Mouse (Mus musculus): ENCODE data around the gene Git2. TPM values are rescaled to one million over a fixed set of nuclear protein-coding genes. Genes with fewer than 3 reads are reported as not detected.
A peak's percentile ranks its signal among the peaks of the same experiment; 100 is the strongest.

Gene Git2
- polyA plus RNA-seq, 1 experiment from 2014 or later, result 49.3 TPM

DNA sequence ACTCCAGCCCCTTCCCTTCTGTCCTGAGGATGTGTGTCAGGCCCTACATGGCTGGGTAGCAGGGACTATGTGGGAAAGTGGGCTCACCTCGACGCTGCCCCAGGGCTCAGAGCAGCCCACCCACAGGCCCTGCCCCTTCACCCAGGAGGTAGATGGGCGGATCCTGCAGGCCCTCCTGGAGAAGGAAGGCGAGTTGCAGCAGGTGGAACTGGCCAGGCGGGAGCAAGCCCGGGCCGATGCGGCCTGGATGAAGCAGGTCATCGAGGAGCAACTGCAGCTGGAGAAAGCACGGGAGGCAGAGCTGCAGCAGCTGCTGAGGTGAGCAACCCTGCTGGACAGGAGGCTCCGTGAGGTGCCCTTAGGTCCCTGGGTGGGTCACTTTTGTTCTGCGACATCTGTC lies 58.0 kb downstream of the Git2 start:
- WGBS, result 89% methylated on average over 12 of the region's 12 CpGs
- H3K4me2 ChIP-seq, result no peak overlapping the region
- H3K9me3 ChIP-seq, result no peaks in the 10 kb centered on the region

DNA sequence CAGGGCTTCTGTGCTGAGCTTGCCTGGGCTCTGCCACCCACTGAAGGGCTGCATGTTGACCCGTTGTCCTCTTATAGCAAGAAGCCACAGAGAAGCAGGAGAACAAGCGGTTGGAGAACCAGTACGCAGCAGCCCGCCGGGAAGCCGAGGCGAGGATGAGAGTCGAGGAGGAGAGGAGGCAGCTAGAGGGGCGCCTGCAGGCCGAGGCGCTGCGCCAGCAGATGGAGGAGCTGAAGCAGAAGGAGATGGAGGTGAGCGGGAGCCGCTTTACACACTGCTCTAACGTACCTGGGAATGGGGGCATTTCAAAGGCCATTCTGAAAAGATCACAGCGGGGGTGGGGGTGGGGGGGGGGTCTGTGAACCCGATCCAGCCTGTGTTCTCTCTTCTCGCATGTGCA lies 60.8 kb downstream of the Git2 start:
- peaks cover 84% of the 10 kb centered on the region for H3K36me3 ChIP-seq
- H3K27ac ChIP-seq, result no peak overlapping the region
- no peaks in the 10 kb centered on the region for H3K9me3 ChIP-seq
- no peak overlapping the region for H3K4me3 ChIP-seq
- WGBS, result 88% methylated on average over 18 of the region's 18 CpGs
- no peak overlapping the region for H3K9ac ChIP-seq
- H3K4me1 ChIP-seq, result no peaks in the 10 kb centered on the region
- H3K4me2 ChIP-seq, result no peak overlapping the region
- no peak for ATAC-seq (ENCODE audit: borderline replicate concordance, extremely low read depth, low FRiP score, low TSS enrichment)
- H3K27me3 ChIP-seq, result no peaks in the 10 kb centered on the region

More for the DNA sequence above, 58.0 kb downstream of the Git2 start:
- Histone ChIP-seq H3K9ac (no peak overlapping the region), H3K36me3 (peaks cover 79% of the 10 kb centered on the region), H3K4me3 (no peak overlapping the region), H3K27ac (no peak overlapping the region), H3K27me3 (no peaks in the 10 kb centered on the region), H3K4me1 (no peaks in the 10 kb centered on the region)
- no peak for ATAC-seq (ENCODE audit: borderline replicate concordance, extremely low read depth, low FRiP score, low TSS enrichment)

DNA sequence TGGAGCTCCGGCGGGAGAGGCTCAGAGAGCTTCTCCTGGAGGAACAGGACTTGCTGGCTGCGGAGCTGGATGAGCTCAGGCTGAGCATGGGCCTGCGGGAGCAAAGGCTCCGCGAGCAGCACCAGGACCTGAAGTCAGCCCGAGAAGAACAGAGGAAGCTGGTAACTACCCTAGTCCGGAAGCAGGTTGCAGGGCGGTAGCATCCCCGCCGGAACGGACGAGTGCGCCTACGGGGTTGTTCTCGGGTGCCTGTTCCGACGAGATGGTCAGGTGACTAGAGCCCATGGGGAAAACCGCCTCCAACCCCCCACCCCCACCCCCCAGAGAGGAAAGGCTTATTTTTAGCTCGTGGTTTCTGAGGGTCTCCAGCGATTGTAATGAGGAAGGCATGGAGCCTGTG lies 66.0 kb downstream of the Git2 start:
- H3K4me1 ChIP-seq, result peaks cover 12% of the 10 kb centered on the region
- no peak for ATAC-seq (ENCODE audit: borderline replicate concordance, extremely low read depth, low FRiP score, low TSS enrichment)
- no peak overlapping the region for H3K9ac ChIP-seq
- 89% methylated on average over 21 of the region's 21 CpGs for WGBS
- no peaks in the 10 kb centered on the region for H3K27me3 ChIP-seq
- no peaks in the 10 kb centered on the region for H3K9me3 ChIP-seq
- peaks cover 37% of the 10 kb centered on the region for H3K36me3 ChIP-seq
- no peak overlapping the region; the same call in 1 of the 2 replicates for H3K4me2 ChIP-seq
- H3K4me3 ChIP-seq, result no peak overlapping the region
- H3K27ac ChIP-seq, result no peak overlapping the region

DNA sequence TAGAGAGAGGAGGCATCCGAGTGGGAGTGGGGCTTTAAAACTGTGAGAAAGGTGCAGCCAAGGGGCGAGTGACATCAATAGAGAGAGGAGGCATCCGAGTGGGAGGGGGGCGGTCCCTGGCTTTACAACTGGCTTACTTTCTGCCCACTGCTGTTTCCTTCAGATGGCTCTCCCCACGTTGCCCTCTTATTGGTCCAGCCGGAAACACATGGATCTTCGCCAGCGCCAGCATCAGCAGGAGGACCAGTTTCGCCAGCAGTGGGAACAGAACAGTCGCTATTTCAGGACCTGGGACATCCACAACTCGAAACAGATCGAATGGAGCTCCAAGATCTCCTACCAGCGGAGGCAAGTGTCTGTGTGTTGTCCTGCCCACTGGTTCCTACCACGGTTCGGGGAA lies 66.8 kb downstream of the Git2 start:
- Histone ChIP-seq H3K27ac (no peak overlapping the region), H3K27me3 (no peaks in the 10 kb centered on the region), H3K9me3 (no peaks in the 10 kb centered on the region), H3K36me3 (peaks cover 29% of the 10 kb centered on the region), H3K4me1 (peaks cover 12% of the 10 kb centered on the region), H3K9ac (peak overlapping the region; percentile 64), H3K4me2 (peak overlapping the region; percentile 77), H3K4me3 (peak overlapping the region; percentile 79)
- 54% methylated on average over 15 of the region's 15 CpGs for WGBS
- ATAC-seq (ENCODE audit: borderline replicate concordance, extremely low read depth, low FRiP score, low TSS enrichment), result no peak

DNA sequence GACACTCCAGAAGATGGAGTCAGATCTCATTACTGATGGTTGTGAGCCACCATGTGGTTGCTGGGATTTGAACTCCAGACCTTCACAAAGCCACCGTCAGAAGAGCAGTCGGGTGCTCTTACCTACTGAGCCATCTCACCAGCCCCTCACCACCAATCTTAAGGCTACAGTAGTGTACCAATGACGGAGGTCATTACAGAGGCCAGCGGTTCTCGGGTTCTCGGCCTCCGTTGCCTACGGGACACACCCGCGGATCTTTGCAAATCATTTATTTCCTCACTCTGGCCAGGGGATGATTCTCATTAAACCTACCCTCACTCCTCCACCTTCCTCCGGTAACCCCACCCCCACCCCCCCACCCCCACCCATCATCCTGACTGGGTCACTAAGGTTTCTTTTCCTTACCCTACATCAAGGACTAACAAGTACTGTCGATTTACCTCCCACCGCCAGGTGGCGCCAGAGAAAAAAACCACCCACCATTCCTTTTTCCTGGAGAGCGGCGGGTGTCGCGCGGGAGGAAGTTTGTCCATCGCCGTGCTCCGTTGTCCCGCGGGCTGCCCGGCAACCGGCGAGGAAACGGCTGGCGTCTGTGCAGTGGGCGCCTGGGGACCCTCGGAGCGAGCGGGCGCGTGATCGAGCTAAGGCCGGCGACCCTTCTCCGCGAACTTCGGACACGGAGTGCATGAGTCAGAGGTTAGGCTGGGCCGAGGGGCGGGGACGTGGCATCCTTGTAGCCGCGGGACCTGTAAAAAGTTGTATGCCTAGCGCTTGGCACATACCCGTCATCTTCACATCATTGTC lies 67.8 kb downstream of the Git2 start, which contains the start of gene Tchp:
TSS of gene Tchp (plus strand) at position 496 of the 804 bp plus-strand sequence.
- Histone ChIP-seq H3K27me3 (no peaks in the 10 kb centered on the region), H3K9me3 (no peaks in the 10 kb centered on the region), H3K9ac (peak within 1 kb of the TSS; percentile 64), H3K4me3 (peak within 1 kb of the TSS; percentile 79), H3K4me2 (peak within 1 kb of the TSS; percentile 77), H3K27ac (no peak within 1 kb of the TSS), H3K36me3 (peaks cover 23% of the 10 kb centered on the region), H3K4me1 (peaks cover 12% of the 10 kb centered on the region)
- WGBS, result 4% methylated on average over 49 of the region's 49 CpGs
- peak; percentile 66; the same call in 1 of the 2 replicates for ATAC-seq (ENCODE audit: borderline replicate concordance, extremely low read depth, low FRiP score, low TSS enrichment)

DNA sequence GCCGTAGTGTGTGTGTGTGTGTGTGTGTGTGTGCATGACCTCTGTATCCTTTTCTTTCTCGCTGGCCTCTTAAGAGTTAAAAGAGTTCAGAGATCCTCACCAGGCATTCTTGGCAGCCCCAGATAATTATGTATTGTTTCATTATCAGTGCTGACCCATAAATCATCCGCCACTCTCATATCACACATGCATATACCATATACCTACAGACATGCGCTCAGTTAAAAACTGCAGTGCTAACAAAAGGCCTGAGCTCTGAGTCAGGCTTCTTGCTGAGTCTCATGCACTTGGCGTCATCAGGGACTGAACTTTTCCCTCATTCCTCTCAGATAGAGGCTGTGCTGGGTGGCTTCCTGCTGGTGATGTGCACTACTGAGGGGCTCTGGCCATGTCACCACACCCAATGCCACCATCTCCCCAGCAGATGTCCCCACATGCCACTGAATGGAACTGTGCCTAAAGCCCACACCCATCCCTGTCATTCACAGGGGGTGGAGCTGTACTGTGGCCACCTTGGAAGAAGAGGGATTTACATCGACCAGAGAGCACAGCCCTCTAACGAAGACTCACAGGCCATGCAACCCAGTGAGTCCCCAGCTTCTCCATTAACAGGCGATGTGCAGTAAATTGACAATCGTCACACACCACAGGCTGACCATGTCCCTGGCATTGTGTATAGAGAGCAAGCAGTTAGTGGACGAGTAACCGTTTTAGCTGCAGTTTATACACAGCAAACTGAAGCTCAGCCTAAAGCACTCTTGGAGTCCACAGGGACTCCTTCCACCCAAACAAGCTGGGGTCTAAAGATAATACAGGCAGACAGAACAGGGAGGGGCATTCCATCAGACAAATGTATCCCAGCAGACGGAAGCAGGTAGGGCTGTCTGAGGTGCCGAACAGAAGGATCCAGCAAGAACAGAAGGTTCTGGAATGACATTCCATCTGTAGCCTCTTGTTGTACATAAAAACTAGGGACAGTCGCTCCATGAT lies 72.6 kb downstream of the Git2 start:
- Histone ChIP-seq H3K4me2 (no peak overlapping the region), H3K4me1 (peaks cover 3% of the 10 kb centered on the region; the same call in 1 of the 2 replicates), H3K9ac (0 out of 2 replicates have a peak overlapping the region, but pooled peaks have one; percentile 22), H3K27me3 (no peaks in the 10 kb centered on the region), H3K36me3 (no peaks in the 10 kb centered on the region), H3K9me3 (no peaks in the 10 kb centered on the region), H3K27ac (no peak overlapping the region), H3K4me3 (no peak overlapping the region)
- 55% methylated on average over 14 of the region's 14 CpGs for WGBS
- ATAC-seq (ENCODE audit: borderline replicate concordance, extremely low read depth, low FRiP score, low TSS enrichment), result peak; percentile 43; the same call in 1 of the 2 replicates

DNA sequence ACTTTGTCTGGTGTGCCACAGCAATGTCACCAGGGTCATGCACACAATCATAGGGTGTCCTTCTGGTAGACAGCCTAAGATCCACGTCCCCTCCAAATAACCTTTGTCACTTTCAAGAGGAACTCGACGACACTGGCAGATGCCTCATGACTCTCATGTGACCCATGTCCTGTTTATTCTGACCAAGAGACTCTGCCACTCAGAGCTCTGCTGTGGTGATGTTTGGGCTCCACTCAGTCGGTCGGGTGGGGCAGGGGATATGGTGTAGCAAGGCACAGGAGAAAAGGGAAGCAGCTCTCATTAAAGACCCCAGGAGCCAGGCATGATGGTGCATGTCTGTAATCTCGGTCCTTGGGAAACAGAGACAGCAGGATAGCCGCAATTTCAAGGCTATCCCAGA lies 76.3 kb downstream of the Git2 start:
- Histone ChIP-seq H3K36me3 (no peaks in the 10 kb centered on the region), H3K27ac (no peak overlapping the region), H3K27me3 (no peaks in the 10 kb centered on the region; the same call in 1 of the 2 replicates), H3K4me1 (no peaks in the 10 kb centered on the region; the same call in 1 of the 2 replicates), H3K9me3 (no peaks in the 10 kb centered on the region), H3K4me3 (no peak overlapping the region), H3K4me2 (no peak overlapping the region), H3K9ac (no peak overlapping the region)
- ATAC-seq (ENCODE audit: borderline replicate concordance, extremely low read depth, low FRiP score, low TSS enrichment), result no peak
- WGBS, result 44% methylated on average over 7 of the region's 7 CpGs

DNA sequence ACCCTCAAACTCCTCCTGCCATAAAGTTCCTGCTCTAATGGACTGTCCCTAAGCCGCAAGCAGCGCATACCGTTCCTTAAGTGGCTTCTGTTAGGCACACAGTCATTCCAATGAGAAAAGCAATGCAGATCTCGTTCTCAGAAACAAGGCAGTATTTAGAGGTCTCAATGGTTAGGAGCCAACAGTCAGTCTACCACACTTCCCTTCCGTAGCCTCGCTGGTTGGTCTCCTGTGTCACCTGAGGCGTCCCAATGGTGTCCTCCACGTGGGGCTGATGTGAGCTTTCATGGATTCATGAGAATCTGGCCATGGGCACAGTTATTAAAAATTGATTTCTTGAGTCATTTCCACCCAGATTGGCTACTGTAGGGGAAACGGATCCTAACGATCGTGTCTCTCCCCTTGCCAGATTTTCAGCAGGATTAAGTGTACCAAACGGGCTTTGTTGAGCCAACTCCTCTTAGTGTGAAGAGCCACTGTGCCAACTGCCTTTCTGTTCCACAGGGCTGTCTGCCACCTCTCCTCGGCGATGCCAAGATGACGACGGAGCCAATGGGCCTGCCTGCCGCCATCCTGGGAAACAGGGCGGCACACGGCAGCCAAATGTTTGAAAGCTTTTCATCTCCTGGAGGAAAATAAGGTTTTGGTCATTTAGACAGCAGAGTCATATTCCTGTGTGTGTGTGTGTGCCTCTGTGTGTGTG lies 77.1 kb downstream of the Git2 start:
- H3K4me2 ChIP-seq, result no peak overlapping the region
- H3K36me3 ChIP-seq, result no peaks in the 10 kb centered on the region
- H3K4me3 ChIP-seq, result no peak overlapping the region
- 85% methylated on average over 19 of the region's 19 CpGs for WGBS
- no peak overlapping the region for H3K27ac ChIP-seq
- no peaks in the 10 kb centered on the region for H3K9me3 ChIP-seq
- H3K4me1 ChIP-seq, result no peaks in the 10 kb centered on the region; the same call in 1 of the 2 replicates
- no peaks in the 10 kb centered on the region; the same call in 1 of the 2 replicates for H3K27me3 ChIP-seq
- no peak for ATAC-seq (ENCODE audit: borderline replicate concordance, extremely low read depth, low FRiP score, low TSS enrichment)
- H3K9ac ChIP-seq, result no peak overlapping the region

DNA sequence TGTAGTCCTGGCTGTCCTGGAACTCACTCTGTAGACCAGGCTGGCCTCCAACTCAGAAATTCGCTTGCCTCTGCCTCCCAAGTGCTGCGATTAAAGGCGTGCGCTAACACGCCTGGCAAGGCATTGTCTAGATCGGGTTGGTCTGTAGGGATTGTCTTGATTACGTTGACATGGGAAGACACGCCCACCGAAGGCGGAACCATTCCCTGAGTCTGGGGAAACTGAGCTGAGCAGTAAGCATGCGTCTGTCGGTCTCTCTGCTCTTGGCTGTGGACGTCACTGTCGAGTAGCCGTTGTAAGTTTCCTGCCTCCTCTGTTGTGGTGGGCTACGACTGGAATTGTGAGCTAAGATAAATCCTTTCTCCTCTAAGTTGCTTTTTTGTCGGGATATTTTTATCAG lies 78.4 kb downstream of the Git2 start:
- WGBS, result 74% methylated on average over 17 of the region's 17 CpGs
- no peak for ATAC-seq (ENCODE audit: borderline replicate concordance, extremely low read depth, low FRiP score, low TSS enrichment)
- no peaks in the 10 kb centered on the region for H3K36me3 ChIP-seq
- no peaks in the 10 kb centered on the region for H3K9me3 ChIP-seq
- no peak overlapping the region for H3K4me3 ChIP-seq
- no peaks in the 10 kb centered on the region; the same call in 1 of the 2 replicates for H3K27me3 ChIP-seq
- H3K27ac ChIP-seq, result no peak overlapping the region
- no peaks in the 10 kb centered on the region for H3K4me1 ChIP-seq
- no peak overlapping the region for H3K4me2 ChIP-seq
- H3K9ac ChIP-seq, result no peak overlapping the region

DNA sequence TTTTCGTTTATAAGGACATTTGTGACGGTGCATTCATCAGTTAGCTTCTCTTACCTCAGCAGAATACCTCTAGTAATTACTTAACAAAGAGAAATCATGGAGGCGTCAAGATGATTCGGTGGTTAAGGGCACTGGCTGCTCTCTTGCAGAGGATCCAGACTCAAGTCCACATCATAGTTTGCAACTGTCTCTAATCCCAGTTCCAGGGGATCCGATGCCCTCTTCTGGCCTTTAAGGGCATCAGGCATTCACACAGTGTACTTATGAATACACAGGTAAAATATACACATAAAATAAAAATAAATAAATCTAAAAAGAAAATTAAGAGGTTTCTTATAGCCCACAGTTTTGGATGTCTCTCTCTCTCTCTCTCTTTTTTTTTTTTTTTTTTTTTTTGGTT lies 79.5 kb downstream of the Git2 start:
- ATAC-seq (ENCODE audit: borderline replicate concordance, extremely low read depth, low FRiP score, low TSS enrichment), result no peak

More for the DNA sequence above, 79.5 kb downstream of the Git2 start:
- Histone ChIP-seq H3K4me2 (no peak overlapping the region), H3K27ac (no peak overlapping the region), H3K9me3 (no peaks in the 10 kb centered on the region), H3K4me1 (peaks cover 5% of the 10 kb centered on the region), H3K36me3 (no peaks in the 10 kb centered on the region), H3K9ac (no peak overlapping the region), H3K4me3 (no peak overlapping the region), H3K27me3 (no peaks in the 10 kb centered on the region; the same call in 1 of the 2 replicates)
- WGBS, result 60% methylated on average over 5 of the region's 5 CpGs
